Mouse (Mus musculus) mouse trophoblast stem cell (cell line): ENCODE measurements around the gene Hs6st3.

Source experiments
- in situ Hi-C, 2 experiments: fragments of 300-500 bp; cut with MseI, MboI; formaldehyde crosslinking; loops; 2 replicates in 1 of 2; 3 replicates in 1 of 2; pipeline ENCODE4 v1.15.1; 2025

The Hs6st3 gene

GRCm38 (mm10) chr14:119137906-119138785 lies at the start of gene Hs6st3:
TSS of gene Hs6st3 (plus strand) at chr14:119138341.
- in situ Hi-C loops, result no loop called here

- in situ Hi-C loops, result no loop called here
Measured at GRCm38 (mm10) chr14:119098851-119099569, 39.1 kb upstream of the Hs6st3 start, which contains the start of gene Uggt2. TSS of gene Uggt2 (minus strand) at chr14:119099430.

- in situ Hi-C loops, result no loop called here
Measured at GRCm38 (mm10) chr14:119099570-119099891, 38.6 kb upstream of the Hs6st3 start.

- in situ Hi-C loops, result no loop called here
Measured at GRCm38 (mm10) chr14:119107591-119107990, 30.6 kb upstream of the Hs6st3 start.

- in situ Hi-C loops, result no loop called here
Measured at GRCm38 (mm10) chr14:119108776-119109301, 29.3 kb upstream of the Hs6st3 start.

- in situ Hi-C loops, result no loop called here
Measured at GRCm38 (mm10) chr14:119109776-119110218, 28.3 kb upstream of the Hs6st3 start.

- in situ Hi-C loops, result no loop called here
Measured at GRCm38 (mm10) chr14:119112558-119112957, 25.6 kb upstream of the Hs6st3 start.

- in situ Hi-C loops, result no loop called here
Measured at GRCm38 (mm10) chr14:119123582-119123981, 14.6 kb upstream of the Hs6st3 start.

GRCm38 (mm10) chr14:119124061-119124460 lies 14.1 kb upstream of the Hs6st3 start:
- in situ Hi-C loops, result no loop called here

GRCm38 (mm10) chr14:119125840-119126239 lies 12.3 kb upstream of the Hs6st3 start:
- in situ Hi-C loops, result no loop called here

- in situ Hi-C loops, result no loop called here
Measured at GRCm38 (mm10) chr14:119127330-119127729, 10.8 kb upstream of the Hs6st3 start.

- in situ Hi-C loops, result no loop called here
Measured at GRCm38 (mm10) chr14:119137512-119137905, 632 bp upstream of the Hs6st3 start.

- in situ Hi-C loops, result no loop called here
Measured at GRCm38 (mm10) chr14:119138786-119139100, 602 bp downstream of the Hs6st3 start.

- in situ Hi-C loops, result no loop called here
Measured at GRCm38 (mm10) chr14:119139381-119139950, 1.3 kb downstream of the Hs6st3 start.

GRCm38 (mm10) chr14:119153088-119153487 lies 14.9 kb downstream of the Hs6st3 start:
- in situ Hi-C loops, result no loop called here

- in situ Hi-C loops, result no loop called here
Measured at GRCm38 (mm10) chr14:119193905-119194304, 55.8 kb downstream of the Hs6st3 start.

GRCm38 (mm10) chr14:119203508-119203907 lies 65.4 kb downstream of the Hs6st3 start:
- in situ Hi-C loops, result no loop called here

GRCm38 (mm10) chr14:119215576-119216309 lies 77.6 kb downstream of the Hs6st3 start:
- in situ Hi-C loops, result no loop called here

GRCm38 (mm10) chr14:119227709-119228338 lies 89.7 kb downstream of the Hs6st3 start:
- in situ Hi-C loops, result no loop called here

- in situ Hi-C loops, result no loop called here
Measured at GRCm38 (mm10) chr14:119233598-119233997, 95.5 kb downstream of the Hs6st3 start.

- in situ Hi-C loops, result no loop called here
Measured at GRCm38 (mm10) chr14:119247131-119247530, 109.0 kb downstream of the Hs6st3 start.
